Mouse (Mus musculus): ENCODE data around the gene Lhfpl2. TPM values are rescaled to one million over a fixed set of nuclear protein-coding genes. Genes with fewer than 3 reads are reported as not detected.

The Lhfpl2 gene
- polyA plus RNA-seq, 1 experiment from 2014 or later = 9.6 TPM

DNA sequence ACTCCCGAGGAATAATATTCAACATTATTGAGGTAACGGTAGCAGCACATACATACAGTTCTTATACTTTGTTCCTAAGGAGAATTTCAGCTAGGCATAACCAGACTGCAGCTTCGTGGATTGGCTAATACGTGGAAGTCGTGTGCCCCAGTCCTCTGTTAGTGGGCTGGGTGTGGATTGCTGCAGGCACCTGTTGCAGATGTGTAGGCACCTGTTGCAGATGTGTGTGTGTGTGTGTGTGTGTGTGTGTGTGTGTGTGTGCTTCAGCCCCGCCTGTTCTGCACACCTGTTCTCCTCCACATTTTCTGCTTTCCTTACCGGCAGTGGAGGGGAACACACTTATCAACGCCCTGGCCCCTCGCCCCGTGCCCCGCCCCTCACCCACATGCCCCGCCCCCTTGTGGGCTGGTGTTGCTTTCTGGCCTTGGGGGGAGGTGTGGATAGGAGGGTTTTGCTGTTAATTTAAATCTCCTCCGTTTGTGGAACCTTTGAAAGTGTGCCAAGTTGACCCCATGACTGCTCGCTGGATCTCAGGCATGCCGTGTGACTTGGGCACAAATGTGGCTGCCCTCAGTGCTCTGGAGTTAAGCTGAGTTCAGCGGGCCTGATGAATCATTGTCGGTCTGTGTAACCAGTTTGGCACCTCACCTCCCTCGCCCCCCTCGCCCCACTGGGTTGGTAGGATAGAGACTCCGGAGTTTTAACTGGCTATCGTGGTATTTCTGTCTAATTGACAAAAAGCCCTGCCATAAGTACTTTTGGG is 4.9 kb downstream of the Lhfpl2 start:
- H3K27ac ChIP-seq (ENCODE audit: low read depth, low read length) = no peak overlapping the region
- H3K9me3 ChIP-seq (ENCODE audit: control insufficient read depth, low read length) = no peaks in the 10 kb centered on the region
- H3K4me1 ChIP-seq (ENCODE audit: control insufficient read depth, insufficient read depth, low read length) = peaks cover 6% of the 10 kb centered on the region; the same call in 1 of the 2 replicates
- H3K27me3 ChIP-seq (ENCODE audit: control insufficient read depth, insufficient read depth, low read length) = peaks cover 22% of the 10 kb centered on the region
- H3K4me2 ChIP-seq (ENCODE audit: low read depth, low read length) = no peak overlapping the region; the same call in 1 of the 2 replicates
- no peaks in the 10 kb centered on the region for H3K36me3 ChIP-seq (ENCODE audit: control insufficient read depth, insufficient read depth, low read length)
- no peak overlapping the region for H3K4me3 ChIP-seq (ENCODE audit: low read depth, low read length)
- no peak for ATAC-seq (ENCODE audit: low read depth)
- WGBS = 15% methylated on average over 21 of the region's 21 CpGs
- no peak overlapping the region for H3K9ac ChIP-seq (replicated peaks; ENCODE audit: low read depth, low read length)

DNA sequence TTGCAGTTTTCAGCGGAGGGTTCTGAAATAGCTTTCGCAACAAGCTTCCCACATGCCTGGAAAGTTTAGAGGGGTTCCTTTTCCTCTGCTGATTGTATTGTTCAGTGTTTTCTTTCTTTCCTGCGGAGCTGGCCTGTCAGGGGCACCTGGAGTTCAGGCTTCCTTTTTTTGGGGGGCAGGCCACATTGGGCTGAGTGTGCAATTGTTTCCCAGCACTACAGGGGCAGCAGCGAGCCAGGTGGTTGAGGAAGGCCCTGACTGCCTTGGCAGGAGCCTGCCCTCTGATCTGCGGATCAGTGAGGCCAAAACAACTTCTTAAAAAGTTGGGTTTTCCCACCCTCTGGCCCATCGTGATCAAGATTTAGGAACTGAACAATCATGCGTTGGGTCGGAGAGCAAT is 5.6 kb downstream of the Lhfpl2 start:
- 39% methylated on average over 8 of the region's 8 CpGs for WGBS
- ATAC-seq (ENCODE audit: low read depth) = no peak
- H3K27me3 ChIP-seq (ENCODE audit: control insufficient read depth, insufficient read depth, low read length) = peaks cover 17% of the 10 kb centered on the region
- no peak overlapping the region for H3K27ac ChIP-seq (ENCODE audit: low read depth, low read length)
- H3K4me2 ChIP-seq (ENCODE audit: low read depth, low read length) = peak overlapping the region; percentile 11; the same call in 1 of the 2 replicates
- no peaks in the 10 kb centered on the region for H3K36me3 ChIP-seq (ENCODE audit: control insufficient read depth, insufficient read depth, low read length)
- H3K4me3 ChIP-seq (ENCODE audit: low read depth, low read length) = no peak overlapping the region
- 0 out of 2 replicates have a peak, but pooled peaks cover under 1% of the 10 kb centered on the region for H3K4me1 ChIP-seq (ENCODE audit: control insufficient read depth, insufficient read depth, low read length)
- H3K9me3 ChIP-seq (ENCODE audit: control insufficient read depth, low read length) = no peaks in the 10 kb centered on the region
- H3K9ac ChIP-seq (replicated peaks; ENCODE audit: low read depth, low read length) = no peak overlapping the region

DNA sequence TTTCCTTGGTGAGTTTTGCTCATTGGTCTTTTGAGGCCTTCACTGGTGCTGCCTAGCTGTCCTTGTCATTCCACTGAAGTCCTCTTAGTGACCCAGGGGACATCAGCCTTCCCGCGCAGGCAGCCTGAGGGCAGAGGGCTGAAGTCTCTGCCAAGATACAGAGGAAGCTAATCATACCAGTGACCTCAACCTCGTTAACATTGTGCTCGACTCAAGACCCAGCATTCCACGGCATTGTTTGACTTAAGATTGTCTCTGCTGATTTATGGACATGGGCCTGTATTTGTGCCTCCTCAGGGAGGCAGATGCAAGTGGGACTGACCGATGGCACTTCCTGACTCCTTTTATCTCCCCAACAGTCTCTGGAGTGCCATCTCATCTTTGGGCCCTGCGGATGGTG is 7.0 kb downstream of the Lhfpl2 start:
- 12% methylated on average over 7 of the region's 7 CpGs for WGBS
- H3K4me1 ChIP-seq (ENCODE audit: control insufficient read depth, insufficient read depth, low read length) = no peaks in the 10 kb centered on the region
- H3K27ac ChIP-seq (ENCODE audit: low read depth, low read length) = no peak overlapping the region
- H3K27me3 ChIP-seq (ENCODE audit: control insufficient read depth, insufficient read depth, low read length) = peaks cover 11% of the 10 kb centered on the region
- H3K4me2 ChIP-seq (ENCODE audit: low read depth, low read length) = no peak overlapping the region
- no peak overlapping the region for H3K9ac ChIP-seq (replicated peaks; ENCODE audit: low read depth, low read length)
- H3K4me3 ChIP-seq (ENCODE audit: low read depth, low read length) = no peak overlapping the region
- H3K36me3 ChIP-seq (ENCODE audit: control insufficient read depth, insufficient read depth, low read length) = no peaks in the 10 kb centered on the region
- ATAC-seq (ENCODE audit: low read depth) = no peak
- no peaks in the 10 kb centered on the region for H3K9me3 ChIP-seq (ENCODE audit: control insufficient read depth, low read length)

DNA sequence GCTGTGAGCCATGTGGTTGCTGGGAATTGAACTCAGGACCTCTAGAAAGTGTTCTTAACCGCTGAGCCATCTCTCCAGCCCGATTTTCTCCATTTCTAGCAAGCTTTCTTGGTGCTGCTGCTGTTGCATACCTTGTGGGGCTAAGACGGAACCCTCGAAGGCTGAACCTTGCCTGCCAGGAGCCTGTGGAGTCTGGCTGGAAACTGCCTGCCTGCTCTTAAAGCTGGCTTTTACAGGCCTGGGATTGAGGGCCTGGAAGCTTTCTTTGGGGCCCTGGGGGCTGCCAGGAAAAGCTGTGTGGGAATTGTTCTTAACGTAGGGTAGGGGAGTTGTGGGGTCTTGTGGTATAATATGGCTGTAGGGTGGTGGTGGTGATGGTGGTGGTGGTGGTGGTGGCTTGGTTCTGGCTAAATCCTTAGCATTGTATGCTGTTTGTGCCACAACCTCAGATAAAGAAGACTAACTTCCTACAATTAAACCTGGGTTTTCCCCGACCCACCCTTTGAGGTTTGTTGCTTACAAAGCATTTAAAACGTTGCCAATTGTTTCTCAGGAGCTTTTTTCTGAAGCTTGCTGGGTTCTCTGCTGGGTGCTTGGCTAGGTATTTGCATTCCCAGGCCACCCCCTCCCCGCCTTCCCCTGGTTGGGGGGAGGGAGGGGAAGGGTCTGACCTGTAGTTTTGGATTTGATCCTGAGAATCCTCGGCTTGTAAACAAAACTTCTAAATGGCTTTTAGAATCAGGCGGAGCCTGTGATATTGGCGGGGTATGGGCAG is 7.9 kb downstream of the Lhfpl2 start:
- no peak overlapping the region for H3K4me3 ChIP-seq (ENCODE audit: low read depth, low read length)
- no peak overlapping the region for H3K4me2 ChIP-seq (ENCODE audit: low read depth, low read length)
- WGBS = 21% methylated on average over 11 of the region's 11 CpGs
- H3K36me3 ChIP-seq (ENCODE audit: control insufficient read depth, insufficient read depth, low read length) = no peaks in the 10 kb centered on the region
- H3K9me3 ChIP-seq (ENCODE audit: control insufficient read depth, low read length) = no peaks in the 10 kb centered on the region
- H3K27me3 ChIP-seq (ENCODE audit: control insufficient read depth, insufficient read depth, low read length) = 0 out of 2 replicates have a peak, but pooled peaks cover 9% of the 10 kb centered on the region
- no peak for ATAC-seq (ENCODE audit: low read depth)
- no peak overlapping the region for H3K9ac ChIP-seq (replicated peaks; ENCODE audit: low read depth, low read length)
- H3K4me1 ChIP-seq (ENCODE audit: control insufficient read depth, insufficient read depth, low read length) = no peaks in the 10 kb centered on the region
- no peak overlapping the region for H3K27ac ChIP-seq (ENCODE audit: low read depth, low read length)

DNA sequence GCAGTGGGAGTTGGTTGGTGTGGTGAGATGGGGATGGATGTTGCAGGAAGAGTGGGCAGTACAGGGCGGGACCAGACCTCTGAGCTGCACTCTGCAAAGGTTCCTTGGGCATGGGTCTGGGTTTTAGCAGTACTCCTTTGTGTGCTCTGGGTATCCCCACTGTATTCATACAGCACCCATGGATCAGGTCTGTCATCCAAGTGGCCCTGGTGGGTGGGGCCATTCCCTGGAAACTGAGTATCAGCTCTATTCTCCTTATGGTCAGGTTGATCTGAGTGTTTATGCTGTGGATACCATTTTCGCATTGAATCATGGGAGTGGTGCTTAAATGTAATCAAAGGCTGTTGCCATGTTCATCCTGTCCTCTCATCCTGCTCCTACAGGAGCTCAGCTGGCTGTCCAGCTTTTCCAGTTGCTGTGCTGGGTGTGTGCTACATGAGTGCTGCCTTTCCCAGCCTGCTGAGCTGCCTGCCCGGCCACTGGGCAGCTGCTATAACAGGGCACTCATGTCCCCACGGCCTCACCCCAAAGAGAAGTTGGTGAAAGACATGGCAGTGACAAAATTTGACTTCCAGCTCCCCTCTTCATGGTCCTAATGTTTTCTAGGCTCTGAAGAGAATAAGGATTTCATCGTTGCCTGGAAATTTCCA is 9.2 kb downstream of the Lhfpl2 start:
- ATAC-seq (ENCODE audit: low read depth) = no peak
- Histone ChIP-seq H3K36me3 (ENCODE audit: control insufficient read depth, insufficient read depth, low read length) (no peaks in the 10 kb centered on the region), H3K27me3 (ENCODE audit: control insufficient read depth, insufficient read depth, low read length) (0 out of 2 replicates have a peak, but pooled peaks cover 9% of the 10 kb centered on the region), H3K27ac (ENCODE audit: low read depth, low read length) (no peak overlapping the region), H3K4me2 (ENCODE audit: low read depth, low read length) (no peak overlapping the region), H3K9ac (replicated peaks; ENCODE audit: low read depth, low read length) (no peak overlapping the region), H3K4me3 (ENCODE audit: low read depth, low read length) (no peak overlapping the region), H3K9me3 (ENCODE audit: control insufficient read depth, low read length) (no peaks in the 10 kb centered on the region), H3K4me1 (ENCODE audit: control insufficient read depth, insufficient read depth, low read length) (no peaks in the 10 kb centered on the region)
- WGBS = 84% methylated on average over 5 of the region's 5 CpGs

DNA sequence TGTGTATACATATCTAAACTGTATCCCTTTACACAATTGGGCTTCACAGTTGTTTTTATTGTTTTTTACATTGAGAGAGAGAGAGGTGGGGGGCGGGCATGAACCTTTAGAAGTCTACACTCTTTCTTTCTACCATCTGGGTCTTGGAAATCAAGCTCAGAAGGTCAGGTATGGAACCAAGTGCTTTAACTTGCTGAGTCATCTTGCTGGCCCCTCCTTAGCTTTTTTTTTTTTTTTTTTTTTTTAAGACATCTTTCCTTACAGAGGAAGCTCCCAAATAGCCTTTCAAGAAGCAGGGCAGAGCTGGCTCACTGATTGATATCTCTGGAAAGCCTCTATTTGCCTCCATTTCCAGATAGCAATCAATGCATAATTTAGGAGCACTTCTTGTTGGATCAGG is 10.7 kb downstream of the Lhfpl2 start:
- Histone ChIP-seq H3K9me3 (ENCODE audit: control insufficient read depth, low read length) (no peaks in the 10 kb centered on the region), H3K36me3 (ENCODE audit: control insufficient read depth, insufficient read depth, low read length) (no peaks in the 10 kb centered on the region), H3K4me3 (ENCODE audit: low read depth, low read length) (no peak overlapping the region), H3K27me3 (ENCODE audit: control insufficient read depth, insufficient read depth, low read length) (0 out of 2 replicates have a peak, but pooled peaks cover 12% of the 10 kb centered on the region), H3K4me1 (ENCODE audit: control insufficient read depth, insufficient read depth, low read length) (no peaks in the 10 kb centered on the region), H3K4me2 (ENCODE audit: low read depth, low read length) (no peak overlapping the region), H3K27ac (ENCODE audit: low read depth, low read length) (no peak overlapping the region), H3K9ac (replicated peaks; ENCODE audit: low read depth, low read length) (no peak overlapping the region)
- ATAC-seq (ENCODE audit: low read depth) = no peak
- 85% methylated on average over 1 of the region's 1 CpGs for WGBS

DNA sequence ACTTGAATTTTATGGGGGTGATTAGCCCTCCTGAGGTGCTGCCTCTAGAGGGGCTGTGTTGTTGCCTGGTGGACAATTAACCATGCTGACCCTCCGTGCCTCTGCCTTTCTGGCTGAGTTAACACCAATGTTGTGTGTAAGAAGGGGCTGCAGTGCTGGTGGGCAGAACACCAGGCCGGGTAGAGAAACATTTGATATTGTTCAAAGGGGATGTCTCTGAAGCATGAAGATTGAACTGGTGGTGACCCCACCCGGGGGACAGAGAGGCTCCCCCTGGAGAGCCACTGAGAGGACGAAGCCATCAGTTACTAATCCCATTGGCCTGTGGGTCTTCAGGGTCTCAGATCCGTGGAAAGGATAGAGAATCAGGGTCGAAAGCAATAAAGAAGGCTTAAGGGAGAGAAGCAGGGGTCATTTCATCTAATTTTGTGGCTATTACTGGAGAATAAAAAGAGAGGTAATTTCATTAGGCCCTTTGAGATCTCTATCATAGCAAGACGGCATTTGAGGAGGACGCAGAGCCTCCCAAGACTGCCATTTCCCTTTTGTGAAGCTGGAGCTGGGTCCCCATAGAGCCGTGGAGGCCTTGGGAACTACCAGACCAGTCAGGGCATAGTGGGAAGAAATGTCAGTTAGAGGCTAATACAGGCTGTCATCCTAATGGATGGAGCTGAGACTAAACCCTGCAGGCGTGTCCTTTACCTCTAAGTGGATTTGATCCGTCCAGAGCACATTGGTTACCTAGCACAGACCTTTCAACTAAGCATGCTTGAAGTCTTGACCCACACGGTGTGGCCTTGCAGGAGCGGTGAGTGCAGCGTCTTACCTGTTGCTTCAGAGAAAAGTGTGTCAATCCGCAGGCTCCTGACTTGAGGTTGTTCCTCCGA is 12.1 kb downstream of the Lhfpl2 start:
- H3K9ac ChIP-seq (replicated peaks; ENCODE audit: low read depth, low read length) = no peak overlapping the region
- no peak overlapping the region for H3K4me2 ChIP-seq (ENCODE audit: low read depth, low read length)
- WGBS = 27% methylated on average over 16 of the region's 16 CpGs
- no peaks in the 10 kb centered on the region for H3K9me3 ChIP-seq (ENCODE audit: control insufficient read depth, low read length)
- 0 out of 2 replicates have a peak, but pooled peaks cover 10% of the 10 kb centered on the region for H3K27me3 ChIP-seq (ENCODE audit: control insufficient read depth, insufficient read depth, low read length)
- no peaks in the 10 kb centered on the region for H3K36me3 ChIP-seq (ENCODE audit: control insufficient read depth, insufficient read depth, low read length)
- H3K4me1 ChIP-seq (ENCODE audit: control insufficient read depth, insufficient read depth, low read length) = no peaks in the 10 kb centered on the region
- H3K4me3 ChIP-seq (ENCODE audit: low read depth, low read length) = no peak overlapping the region
- no peak overlapping the region for H3K27ac ChIP-seq (ENCODE audit: low read depth, low read length)
- ATAC-seq (ENCODE audit: low read depth) = no peak

DNA sequence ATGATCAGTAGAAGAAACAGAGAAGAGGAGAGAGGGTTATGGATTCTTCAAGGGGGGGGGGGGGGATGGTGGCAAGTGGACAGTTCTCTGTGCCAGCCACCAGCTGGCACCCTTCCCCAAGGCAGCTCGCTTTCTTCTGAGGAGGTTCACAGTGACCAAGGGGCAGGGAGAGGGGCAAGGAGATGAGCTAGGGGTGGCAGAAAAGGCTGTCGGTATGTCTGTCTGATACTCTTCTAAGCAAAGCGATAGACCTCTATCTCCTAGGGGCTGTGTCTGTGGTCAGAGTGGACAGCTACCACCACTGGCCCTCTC is 12.7 kb downstream of the Lhfpl2 start:
- no peaks in the 10 kb centered on the region for H3K4me1 ChIP-seq (ENCODE audit: control insufficient read depth, insufficient read depth, low read length)
- no peak for ATAC-seq (ENCODE audit: low read depth)
- 71% methylated on average over 3 of the region's 3 CpGs for WGBS
- H3K4me3 ChIP-seq (ENCODE audit: low read depth, low read length) = no peak overlapping the region
- H3K27ac ChIP-seq (ENCODE audit: low read depth, low read length) = no peak overlapping the region
- H3K27me3 ChIP-seq (ENCODE audit: control insufficient read depth, insufficient read depth, low read length) = 0 out of 2 replicates have a peak, but pooled peaks cover 9% of the 10 kb centered on the region
- no peak overlapping the region for H3K4me2 ChIP-seq (ENCODE audit: low read depth, low read length)
- no peak overlapping the region for H3K9ac ChIP-seq (replicated peaks; ENCODE audit: low read depth, low read length)
- H3K36me3 ChIP-seq (ENCODE audit: control insufficient read depth, insufficient read depth, low read length) = no peaks in the 10 kb centered on the region
- H3K9me3 ChIP-seq (ENCODE audit: control insufficient read depth, low read length) = no peaks in the 10 kb centered on the region

Measured in neural tube, embryonic 14.5 days (tissue).